Mouse (Mus musculus) kidney, postnatal 4 days (tissue): Measurements from ENCODE around the gene Notch2.
"Not testable (repeated sequence)": the region's sequence is repeated elsewhere in the genome, so short reads cannot be mapped to it uniquely, and the experiment has no call there.

Source experiments
- DNase-seq, 2 experiments: peaks; one replicate each; pipeline ENCODE4 v3.0.0; 2021; ENCODE audit warnings: mixed read lengths in 2 of 2

Notch2 gene

GRCm38 (mm10) chr3:98031104-98031503 is 17.8 kb downstream of the Notch2 start:
- DNase-seq = no peak

- no peak for DNase-seq
Measured at GRCm38 (mm10) chr3:98032191-98032590, 18.9 kb downstream of the Notch2 start.

- no peak for DNase-seq
Measured at GRCm38 (mm10) chr3:98032944-98033343, 19.6 kb downstream of the Notch2 start.

GRCm38 (mm10) chr3:98034622-98035593 is 21.6 kb downstream of the Notch2 start:
- no peak for DNase-seq

GRCm38 (mm10) chr3:98036161-98036560 is 22.8 kb downstream of the Notch2 start:
- peak; percentile 57 to 74 for DNase-seq

- no peak for DNase-seq
Measured at GRCm38 (mm10) chr3:98037151-98037550, 23.8 kb downstream of the Notch2 start.

GRCm38 (mm10) chr3:98038658-98039057 is 25.3 kb downstream of the Notch2 start:
- no peak for DNase-seq

GRCm38 (mm10) chr3:98039223-98039622 is 25.9 kb downstream of the Notch2 start:
- DNase-seq = no peak

- DNase-seq = no peak
Measured at GRCm38 (mm10) chr3:98039666-98040456, 26.5 kb downstream of the Notch2 start.

- DNase-seq = no peak
Measured at GRCm38 (mm10) chr3:98040836-98041235, 27.5 kb downstream of the Notch2 start.

- no peak for DNase-seq
Measured at GRCm38 (mm10) chr3:98042301-98042700, 29.0 kb downstream of the Notch2 start.

GRCm38 (mm10) chr3:98042955-98043456 is 29.7 kb downstream of the Notch2 start:
- DNase-seq = peak; percentile 62 to 76

- no peak for DNase-seq
Measured at GRCm38 (mm10) chr3:98043669-98044068, 30.3 kb downstream of the Notch2 start.

GRCm38 (mm10) chr3:98044768-98045368 is 31.5 kb downstream of the Notch2 start:
- DNase-seq = no peak

- peak in 1 of 2 experiments; percentile 57 for DNase-seq
Measured at GRCm38 (mm10) chr3:98045465-98046148, 32.3 kb downstream of the Notch2 start.

- DNase-seq = peak in 1 of 2 experiments; percentile 62
Measured at GRCm38 (mm10) chr3:98046305-98046704, 33.0 kb downstream of the Notch2 start.

- no peak for DNase-seq
Measured at GRCm38 (mm10) chr3:98049671-98050070, 36.3 kb downstream of the Notch2 start.

GRCm38 (mm10) chr3:98050086-98050485 is 36.8 kb downstream of the Notch2 start:
- DNase-seq = not testable (repeated sequence)

GRCm38 (mm10) chr3:98050492-98051406 is 37.4 kb downstream of the Notch2 start:
- DNase-seq = no peak

- no peak for DNase-seq
Measured at GRCm38 (mm10) chr3:98051407-98051968, 38.2 kb downstream of the Notch2 start.
